Comparison of ENCODE assay signal across 29 mouse cellular contexts in genomic region chr3:85931859-85932258, GRCm38 (mm10). TPM values are rescaled to one million over a fixed set of nuclear protein-coding genes. Genes with fewer than 3 reads are reported as not detected.
DNase-seq lines count a peak whose midpoint lies in the region; ATAC-seq and TF ChIP-seq lines count a peak whose summit lies in the region.
"Had no signal": no experiment of that assay in that cellular context is flagged by ENCODE, and none has a peak within 500 bp of the region (broad histone marks: within the 10 kb centered on the region; RNA-seq: fewer than 3 reads in every experiment).

No protein-coding gene starts in this region.

- no peak overlapping the region for H3K4me2 ChIP-seq in lung, postnatal 0 days (replicated peaks; ENCODE audit: low read depth, low read length)
- no peak overlapping the region for H3K4me2 ChIP-seq in embryonic facial prominence, embryonic 13.5 days
- no peak overlapping the region for H3K4me2 ChIP-seq in limb, embryonic 15.5 days
- H3K4me2 ChIP-seq in hindbrain, embryonic 16.5 days (ENCODE audit: low read length), result no peak overlapping the region
- H3K4me2 ChIP-seq: forebrain, embryonic 13.5 days; heart, embryonic 12.5 days; hindbrain, embryonic 14.5 days; liver, embryonic 15.5 days; lung, embryonic 14.5 days; midbrain, embryonic 13.5 days; neural tube, embryonic 13.5 days had no signal

- no peaks in the 10 kb centered on the region for H3K36me3 ChIP-seq in lung, postnatal 0 days (ENCODE audit: insufficient read depth, low read length)
- H3K36me3 ChIP-seq in embryonic facial prominence, embryonic 10.5 days (replicated peaks), result no peaks in the 10 kb centered on the region
- H3K36me3 ChIP-seq in embryonic facial prominence, embryonic 13.5 days, result no peaks in the 10 kb centered on the region
- no peaks in the 10 kb centered on the region for H3K36me3 ChIP-seq in limb, embryonic 15.5 days
- no peaks in the 10 kb centered on the region for H3K36me3 ChIP-seq in hindbrain, embryonic 16.5 days (ENCODE audit: control insufficient read depth, insufficient read depth, low read length)
- H3K36me3 ChIP-seq: heart, embryonic 12.5 days; liver, embryonic 15.5 days; midbrain, embryonic 13.5 days; neural tube, embryonic 13.5 days had no signal

- peak; percentile 58 for ATAC-seq in lung, postnatal 0 days
- peak; percentile 74; the same call in 1 of the 2 replicates for ATAC-seq in embryonic facial prominence, embryonic 13.5 days (ENCODE audit: insufficient number of reproducible peaks, insufficient read depth, low FRiP score, low TSS enrichment, low read depth)
- peak; percentile 65; the same call in 1 of the 2 replicates for ATAC-seq in limb, embryonic 15.5 days (ENCODE audit: insufficient number of reproducible peaks, low FRiP score, low TSS enrichment, low read depth)
- no peak for ATAC-seq in hindbrain, embryonic 16.5 days
- ATAC-seq: forebrain, embryonic 13.5 days; inflammation-experienced regulatory T-cells, adult 6 months; midbrain, embryonic 13.5 days; Patski had no signal

- no peak overlapping the region for H3K4me3 ChIP-seq in lung, postnatal 0 days (ENCODE audit: low read depth, low read length)
- H3K4me3 ChIP-seq in embryonic facial prominence, embryonic 10.5 days, result no peak overlapping the region
- no peak overlapping the region for H3K4me3 ChIP-seq in embryonic facial prominence, embryonic 13.5 days
- no peak overlapping the region for H3K4me3 ChIP-seq in limb, embryonic 15.5 days
- H3K4me3 ChIP-seq in hindbrain, embryonic 16.5 days (ENCODE audit: low read length), result no peak overlapping the region
- H3K4me3 ChIP-seq: forebrain, embryonic 13.5 days; gastrocnemius, adult 2 months; heart, adult 2 months; heart, embryonic 12.5 days; liver, embryonic 15.5 days; midbrain, embryonic 13.5 days; neural tube, embryonic 13.5 days had no signal

- DNase-seq in lung, postnatal 0 days (ENCODE audit: low spot score), result no peak
- no peak for DNase-seq in lung, postnatal 36 days
- DNase-seq in embryonic facial prominence, embryonic 10.5 days (ENCODE audit: low spot score), result peak; percentile 40
- no peak for DNase-seq in adrenal gland, adult 8-10 months
- no peak for DNase-seq in adrenal gland, postnatal 14 days
- DNase-seq: adrenal gland, postnatal 36 days; cerebellum, adult 18-20 months; cerebellum, postnatal 10 days; gastrocnemius, adult 2 months; gastrocnemius, postnatal 36 days; heart, adult 2 months; kidney, adult 18-20 months; kidney, postnatal 36 days; lung, embryonic 14.5 days; right cerebral cortex, postnatal 4 days had no signal

- no peak overlapping the region for H3K9ac ChIP-seq in lung, postnatal 0 days (replicated peaks; ENCODE audit: low read depth)
- H3K9ac ChIP-seq in embryonic facial prominence, embryonic 13.5 days, result no peak overlapping the region
- no peak overlapping the region for H3K9ac ChIP-seq in limb, embryonic 15.5 days
- no peak overlapping the region for H3K9ac ChIP-seq in hindbrain, embryonic 16.5 days (ENCODE audit: low read depth, low read length)
- H3K9ac ChIP-seq: forebrain, embryonic 13.5 days; heart, embryonic 12.5 days; hindbrain, embryonic 14.5 days; liver, embryonic 15.5 days; lung, embryonic 14.5 days; midbrain, embryonic 13.5 days; neural tube, embryonic 13.5 days had no signal

- H3K4me1 ChIP-seq in lung, postnatal 0 days (ENCODE audit: insufficient read depth, low read depth, low read length), result no peaks in the 10 kb centered on the region
- H3K4me1 ChIP-seq in embryonic facial prominence, embryonic 10.5 days, result peaks cover 8% of the 10 kb centered on the region
- H3K4me1 ChIP-seq in embryonic facial prominence, embryonic 13.5 days, result peaks cover 3% of the 10 kb centered on the region; the same call in 1 of the 2 replicates
- no peaks in the 10 kb centered on the region for H3K4me1 ChIP-seq in limb, embryonic 15.5 days
- no peaks in the 10 kb centered on the region for H3K4me1 ChIP-seq in hindbrain, embryonic 16.5 days (ENCODE audit: control insufficient read depth, insufficient read depth, low read depth, low read length)
- H3K4me1 ChIP-seq: heart, embryonic 12.5 days; liver, embryonic 15.5 days; midbrain, embryonic 13.5 days; neural tube, embryonic 13.5 days had no signal

- no peaks in the 10 kb centered on the region for H3K27me3 ChIP-seq in lung, postnatal 0 days (replicated peaks; ENCODE audit: insufficient read depth, low read length)
- no peaks in the 10 kb centered on the region for H3K27me3 ChIP-seq in embryonic facial prominence, embryonic 10.5 days (replicated peaks; ENCODE audit: low read depth, poor library complexity, severe bottlenecking)
- no peaks in the 10 kb centered on the region for H3K27me3 ChIP-seq in embryonic facial prominence, embryonic 13.5 days
- H3K27me3 ChIP-seq in limb, embryonic 15.5 days, result no peaks in the 10 kb centered on the region
- H3K27me3 ChIP-seq in hindbrain, embryonic 16.5 days (replicated peaks; ENCODE audit: control insufficient read depth, insufficient read depth, low read length), result no peaks in the 10 kb centered on the region
- H3K27me3 ChIP-seq: forebrain, embryonic 13.5 days; heart, embryonic 12.5 days; liver, embryonic 15.5 days; midbrain, embryonic 13.5 days; neural tube, embryonic 13.5 days; Patski had no signal

- WGBS in lung, postnatal 0 days, result 56% methylated on average over 6 of the region's 6 CpGs
- 74% methylated on average over 6 of the region's 6 CpGs for WGBS in embryonic facial prominence, embryonic 10.5 days
- WGBS in embryonic facial prominence, embryonic 13.5 days, result 71% methylated on average over 6 of the region's 6 CpGs
- 69% methylated on average over 6 of the region's 6 CpGs for WGBS in limb, embryonic 15.5 days
- WGBS in hindbrain, embryonic 16.5 days, result 92% methylated on average over 6 of the region's 6 CpGs

- no peak for TF ChIP-seq EP300 in lung, postnatal 0 days (IDR thresholded peaks at IDR 0.05)

- no peak for TF ChIP-seq CTCF in lung, postnatal 0 days (IDR thresholded peaks at IDR 0.05)

- H3K9me3 ChIP-seq in lung, postnatal 0 days (ENCODE audit: low read length), result no peaks in the 10 kb centered on the region
- no peaks in the 10 kb centered on the region for H3K9me3 ChIP-seq in embryonic facial prominence, embryonic 10.5 days
- H3K9me3 ChIP-seq in embryonic facial prominence, embryonic 13.5 days, result no peaks in the 10 kb centered on the region
- no peaks in the 10 kb centered on the region for H3K9me3 ChIP-seq in limb, embryonic 15.5 days
- no peaks in the 10 kb centered on the region for H3K9me3 ChIP-seq in hindbrain, embryonic 16.5 days (ENCODE audit: control insufficient read depth, low read length)
- H3K9me3 ChIP-seq: forebrain, embryonic 13.5 days; heart, embryonic 12.5 days; liver, embryonic 15.5 days; midbrain, embryonic 13.5 days; neural tube, embryonic 13.5 days had no signal

- no peak overlapping the region for H3K27ac ChIP-seq in lung, postnatal 0 days (ENCODE audit: low read length)
- H3K27ac ChIP-seq in embryonic facial prominence, embryonic 10.5 days (replicated peaks), result no peak overlapping the region
- 0 out of 2 replicates have a peak overlapping the region, but pooled peaks have one; percentile 45 for H3K27ac ChIP-seq in embryonic facial prominence, embryonic 13.5 days
- H3K27ac ChIP-seq in limb, embryonic 15.5 days, result peak overlapping the region; percentile 65
- no peak overlapping the region for H3K27ac ChIP-seq in hindbrain, embryonic 16.5 days (ENCODE audit: low read depth, low read length)
- H3K27ac ChIP-seq: forebrain, embryonic 13.5 days; gastrocnemius, adult 2 months; heart, adult 2 months; hindbrain, embryonic 14.5 days; liver, embryonic 15.5 days; midbrain, embryonic 13.5 days; neural tube, embryonic 13.5 days had no signal

RNA-seq across cellular contexts. Expression of gene Sh3d19, which starts 39.0 kb away (rescaled TPM):
- polyA plus RNA-seq in lung, postnatal 0 days (2015; fragmentation: Nextera tagmentation; extraction: Ambion mirVana), result 28.3 and 33.0 TPM in 2 replicates
- polyA plus RNA-seq in embryonic facial prominence, embryonic 10.5 days (2016; fragmentation: Nextera tagmentation; extraction: Ambion mirVana), result 14.9 and 15.5 TPM in 2 replicates
- polyA plus RNA-seq in embryonic facial prominence, embryonic 13.5 days (2015; fragmentation: Nextera tagmentation; extraction: Ambion mirVana), result 23.5 and 26.2 TPM in 2 replicates
- 40.1 and 41.7 TPM in 2 replicates for polyA plus RNA-seq in limb, embryonic 15.5 days (2015; fragmentation: Nextera tagmentation; extraction: Ambion mirVana)
- total RNA-seq in adrenal gland, adult 8-10 months (2022), result 10 to 100 TPM; 14.3 to 26.2 (median 18.1) TPM
- total RNA-seq in adrenal gland, postnatal 14 days (2021), result 22.4 and 24.2 TPM in 2 replicates
- polyA plus RNA-seq in hindbrain, embryonic 16.5 days (2015; fragmentation: Nextera tagmentation; extraction: Ambion mirVana), result 14.0 and 15.5 TPM in 2 replicates

RNA-seq across cellular contexts. Expression of gene Gm37240, which starts 44.5 kb away (rescaled TPM):
- 8.9 and 13.4 TPM in 2 replicates for polyA plus RNA-seq in lung, postnatal 0 days (2015; fragmentation: Nextera tagmentation; extraction: Ambion mirVana)
- polyA plus RNA-seq in embryonic facial prominence, embryonic 10.5 days (2016; fragmentation: Nextera tagmentation; extraction: Ambion mirVana), result 1.9 and 2.8 TPM in 2 replicates
- 6.3 and 6.9 TPM in 2 replicates for polyA plus RNA-seq in embryonic facial prominence, embryonic 13.5 days (2015; fragmentation: Nextera tagmentation; extraction: Ambion mirVana)
- 14.9 and 15.2 TPM in 2 replicates for polyA plus RNA-seq in limb, embryonic 15.5 days (2015; fragmentation: Nextera tagmentation; extraction: Ambion mirVana)
- total RNA-seq in adrenal gland, adult 8-10 months (2022), result 1 to 10 TPM; 5.4 to 9.8 (median 7.2) TPM
- total RNA-seq in adrenal gland, postnatal 14 days (2021), result 4.2 and 6.2 TPM in 2 replicates
- polyA plus RNA-seq in hindbrain, embryonic 16.5 days (2015; fragmentation: Nextera tagmentation; extraction: Ambion mirVana), result 0.93 and 1.5 TPM in 2 replicates
- total RNA-seq: hematopoietic stem cell, adult 5-6 weeks; MEL had no signal
- polyA plus RNA-seq: neural tube, embryonic 13.5 days had no signal

RNA-seq across cellular contexts. Expression of gene Glt28d2, which starts 44.5 kb away (rescaled TPM):
- 4.3 and 5.7 TPM in 2 replicates for polyA plus RNA-seq in lung, postnatal 0 days (2015; fragmentation: Nextera tagmentation; extraction: Ambion mirVana)
- polyA plus RNA-seq in embryonic facial prominence, embryonic 10.5 days (2016; fragmentation: Nextera tagmentation; extraction: Ambion mirVana), result 0.59 and 0.64 TPM in 2 replicates
- 1.7 and 2.1 TPM in 2 replicates for polyA plus RNA-seq in embryonic facial prominence, embryonic 13.5 days (2015; fragmentation: Nextera tagmentation; extraction: Ambion mirVana)
- 4.2 and 4.4 TPM in 2 replicates for polyA plus RNA-seq in limb, embryonic 15.5 days (2015; fragmentation: Nextera tagmentation; extraction: Ambion mirVana)
- total RNA-seq in adrenal gland, adult 8-10 months (2022), result 1 to 10 TPM; 1.9 to 3.7 (median 2.8) TPM
- total RNA-seq in adrenal gland, postnatal 14 days (2021), result 1.7 and 1.9 TPM in 2 replicates
- polyA plus RNA-seq in hindbrain, embryonic 16.5 days (2015; fragmentation: Nextera tagmentation; extraction: Ambion mirVana), result 0.15 and 0.42 TPM in 2 replicates
- total RNA-seq: megakaryocyte, adult 5-6 weeks; MEL had no signal
- polyA plus RNA-seq: midbrain, embryonic 13.5 days had no signal

Comparison
In these comparisons a context has a peak if more than half of its experiments do, and no peak if none do; other contexts are left out.
1. H3K27ac ChIP-seq: peak in embryonic facial prominence, embryonic 13.5 days (single experiment) and limb, embryonic 15.5 days (single experiment); none in lung, postnatal 0 days (single experiment), embryonic facial prominence, embryonic 10.5 days (single experiment) and hindbrain, embryonic 16.5 days (single experiment).